ENCODE assay signal across 8 mouse cellular contexts in genomic region chr4:151386701-151387451, GRCm38 (mm10).
DNase-seq lines count a peak whose midpoint lies in the region; ATAC-seq and TF ChIP-seq lines count a peak whose summit lies in the region.

No protein-coding gene starts in this region.

- H3K27me3 ChIP-seq in heart, embryonic 10.5 days (ENCODE audit: insufficient read depth, poor library complexity, severe bottlenecking): peaks cover 41% of the 10 kb centered on the region
- H3K27me3 ChIP-seq in intestine, embryonic 16.5 days (replicated peaks; ENCODE audit: control insufficient read depth, insufficient read depth, low read length): 0 out of 2 replicates have a peak, but pooled peaks cover 2% of the 10 kb centered on the region
- H3K27me3 ChIP-seq in liver, postnatal 0 days (ENCODE audit: insufficient read depth, low read length): no peaks in the 10 kb centered on the region

- DNase-seq in heart, embryonic 10.5 days (ENCODE audit: low spot score): no peak
- no peak for DNase-seq in heart, adult 11 months
- peak; percentile 64 for DNase-seq in embryo, embryonic 11 days
- no peak for DNase-seq in liver, postnatal 0 days
- no peak for DNase-seq in urinary bladder, postnatal 4 days (ENCODE audit: low spot score in 2 of 2)
- DNase-seq in adrenal gland, postnatal 14 days: no peak
- no peak for DNase-seq in cerebellum, postnatal 36 days

- peak overlapping the region; percentile 68 for H3K4me3 ChIP-seq in heart, embryonic 10.5 days
- H3K4me3 ChIP-seq in intestine, embryonic 16.5 days (ENCODE audit: low read length): peak overlapping the region; percentile 55
- H3K4me3 ChIP-seq in liver, postnatal 0 days (ENCODE audit: low read depth, low read length): peak overlapping the region; percentile 40

- TF ChIP-seq EP300 in liver, postnatal 0 days (IDR thresholded peaks at IDR 0.05; ENCODE audit: low read depth): no peak

- ATAC-seq in intestine, embryonic 16.5 days: peak; percentile 58
- no peak for ATAC-seq in liver, postnatal 0 days

- TF ChIP-seq CTCF in liver, postnatal 0 days (IDR thresholded peaks at IDR 0.05; ENCODE audit: low read depth): no peak

- H3K4me2 ChIP-seq in intestine, embryonic 16.5 days (ENCODE audit: low read depth, low read length): peak overlapping the region; percentile 84
- peak overlapping the region; percentile 72 for H3K4me2 ChIP-seq in liver, postnatal 0 days (ENCODE audit: low read depth, low read length)

- no peaks in the 10 kb centered on the region for H3K36me3 ChIP-seq in heart, embryonic 10.5 days
- no peaks in the 10 kb centered on the region for H3K36me3 ChIP-seq in intestine, embryonic 16.5 days (ENCODE audit: control insufficient read depth, insufficient read depth, low read length)
- no peaks in the 10 kb centered on the region for H3K36me3 ChIP-seq in liver, postnatal 0 days (replicated peaks; ENCODE audit: insufficient read depth, low read length)

- no peaks in the 10 kb centered on the region for H3K9me3 ChIP-seq in heart, embryonic 10.5 days
- no peaks in the 10 kb centered on the region for H3K9me3 ChIP-seq in intestine, embryonic 16.5 days (ENCODE audit: control insufficient read depth, low read length)
- H3K9me3 ChIP-seq in liver, postnatal 0 days (ENCODE audit: low read length): no peaks in the 10 kb centered on the region

- H3K27ac ChIP-seq in heart, embryonic 10.5 days: peak overlapping the region; percentile 88
- no peak overlapping the region for H3K27ac ChIP-seq in intestine, embryonic 16.5 days (ENCODE audit: low read length)
- no peak overlapping the region for H3K27ac ChIP-seq in liver, postnatal 0 days (ENCODE audit: low read depth)

- H3K9ac ChIP-seq in intestine, embryonic 16.5 days (ENCODE audit: low read depth, low read length): peak overlapping the region; percentile 69
- H3K9ac ChIP-seq in liver, postnatal 0 days (replicated peaks): peak overlapping the region; percentile 38; the same call in 1 of the 2 replicates

- H3K4me1 ChIP-seq in heart, embryonic 10.5 days: peaks cover 9% of the 10 kb centered on the region
- H3K4me1 ChIP-seq in intestine, embryonic 16.5 days (ENCODE audit: control insufficient read depth, insufficient read depth, low read length): peaks cover 4% of the 10 kb centered on the region; the same call in 1 of the 2 replicates
- 0 out of 2 replicates have a peak, but pooled peaks cover 2% of the 10 kb centered on the region for H3K4me1 ChIP-seq in liver, postnatal 0 days (ENCODE audit: insufficient read depth)

- WGBS in heart, embryonic 10.5 days: 2% methylated on average over 24 of the region's 24 CpGs
- WGBS in intestine, embryonic 16.5 days: under 1% methylated on average over 24 of the region's 24 CpGs
- 4% methylated on average over 24 of the region's 24 CpGs for WGBS in liver, postnatal 0 days (ENCODE audit: insufficient replicate concordance)
